In genomic region chr9:37527396-37528224, GRCm38 (mm10) we compare ENCODE assay signal across 8 mouse cellular contexts. TPM values are rescaled to one million over a fixed set of nuclear protein-coding genes. Genes with fewer than 3 reads are reported as not detected.
DNase-seq lines count a peak whose midpoint lies in the region; ATAC-seq lines count a peak whose summit lies in the region.

TSS of gene Esam (plus strand) at chr9:37528078.

- H3K4me1 ChIP-seq in intestine, embryonic 14.5 days (replicated peaks; ENCODE audit: control insufficient read depth, insufficient read depth, low read length) = peaks cover 12% of the 10 kb centered on the region; the same call in 1 of the 2 replicates
- peaks cover 17% of the 10 kb centered on the region for H3K4me1 ChIP-seq in limb, embryonic 11.5 days (ENCODE audit: control insufficient read depth, insufficient read depth, low read length)
- peaks cover 34% of the 10 kb centered on the region for H3K4me1 ChIP-seq in midbrain, embryonic 12.5 days

- peaks cover 3% of the 10 kb centered on the region; the same call in 1 of the 2 replicates for H3K9me3 ChIP-seq in intestine, embryonic 14.5 days (ENCODE audit: control insufficient read depth, low read length)
- no peaks in the 10 kb centered on the region for H3K9me3 ChIP-seq in limb, embryonic 11.5 days (ENCODE audit: control insufficient read depth, low read length)
- H3K9me3 ChIP-seq in midbrain, embryonic 12.5 days = no peaks in the 10 kb centered on the region

- H3K27me3 ChIP-seq in intestine, embryonic 14.5 days (replicated peaks; ENCODE audit: control insufficient read depth, insufficient read depth, low read length) = peaks cover 56% of the 10 kb centered on the region
- H3K27me3 ChIP-seq in limb, embryonic 11.5 days (ENCODE audit: control insufficient read depth, insufficient read depth, low read length) = peaks cover 60% of the 10 kb centered on the region
- H3K27me3 ChIP-seq in midbrain, embryonic 12.5 days = peaks cover 74% of the 10 kb centered on the region

- H3K4me2 ChIP-seq in intestine, embryonic 14.5 days (ENCODE audit: low read length) = peak within 1 kb of the TSS; percentile 13
- peak within 1 kb of the TSS; percentile 32 for H3K4me2 ChIP-seq in limb, embryonic 11.5 days (ENCODE audit: low read depth, severe bottlenecking)
- 0 out of 2 replicates have a peak within 1 kb of the TSS, but pooled peaks have one; percentile 22 for H3K4me2 ChIP-seq in midbrain, embryonic 12.5 days (replicated peaks)

- no peak for ATAC-seq in intestine, embryonic 14.5 days (replicated peaks; ENCODE audit: low FRiP score, low TSS enrichment, low read depth)
- no peak for ATAC-seq in limb, embryonic 11.5 days (ENCODE audit: insufficient number of reproducible peaks, low FRiP score, low TSS enrichment, low read depth)
- ATAC-seq in midbrain, embryonic 12.5 days (ENCODE audit: low FRiP score, low read depth) = 0 out of 2 replicates have a peak, but pooled peaks have one; percentile 12

- peak within 1 kb of the TSS; percentile 36; the same call in 1 of the 2 replicates for H3K27ac ChIP-seq in intestine, embryonic 14.5 days (ENCODE audit: low read depth)
- no peak within 1 kb of the TSS for H3K27ac ChIP-seq in limb, embryonic 11.5 days (replicated peaks; ENCODE audit: low read depth, low read length)
- no peak within 1 kb of the TSS for H3K27ac ChIP-seq in midbrain, embryonic 12.5 days (replicated peaks)

- no peak within 1 kb of the TSS for H3K9ac ChIP-seq in intestine, embryonic 14.5 days (ENCODE audit: low read length)
- no peak within 1 kb of the TSS for H3K9ac ChIP-seq in limb, embryonic 11.5 days (ENCODE audit: low read length)
- no peak within 1 kb of the TSS for H3K9ac ChIP-seq in midbrain, embryonic 12.5 days (replicated peaks)

- peak within 1 kb of the TSS; percentile 16 for H3K4me3 ChIP-seq in intestine, embryonic 14.5 days (ENCODE audit: low read depth, low read length)
- H3K4me3 ChIP-seq in limb, embryonic 11.5 days (ENCODE audit: low read depth, low read length) = peak within 1 kb of the TSS; percentile 12; the same call in 1 of the 2 replicates
- H3K4me3 ChIP-seq in midbrain, embryonic 12.5 days = peak within 1 kb of the TSS; percentile 2; the same call in 1 of the 2 replicates

- peaks cover 26% of the 10 kb centered on the region for H3K36me3 ChIP-seq in intestine, embryonic 14.5 days (ENCODE audit: control insufficient read depth, insufficient read depth, low read length)
- no peaks in the 10 kb centered on the region; the same call in 1 of the 2 replicates for H3K36me3 ChIP-seq in limb, embryonic 11.5 days (ENCODE audit: control insufficient read depth, insufficient read depth, low read length)
- peaks cover 18% of the 10 kb centered on the region for H3K36me3 ChIP-seq in midbrain, embryonic 12.5 days

- 11% methylated on average over 41 of the region's 41 CpGs for WGBS in intestine, embryonic 14.5 days
- 2% methylated on average over 41 of the region's 41 CpGs for WGBS in limb, embryonic 11.5 days
- WGBS in midbrain, embryonic 12.5 days = 3% methylated on average over 41 of the region's 41 CpGs

- peak; percentile 24 to 31 for DNase-seq in cerebellum, adult 18-20 months
- no peak for DNase-seq in cerebellum, adult 8-10 months
- peak; percentile 28 to 43 for DNase-seq in cerebellum, postnatal 14 days
- peak in 1 of 2 experiments; percentile 46 for DNase-seq in gastrocnemius, postnatal 4 days (ENCODE audit: low spot score in 2 of 2)
- no peak for DNase-seq in intestine, embryonic 14.5 days (ENCODE audit: low spot score)
- peak; percentile 47 for DNase-seq in limb, embryonic 11.5 days (ENCODE audit: low spot score)
- DNase-seq in yolk sac, embryonic 10.5 days (ENCODE audit: low spot score) = peak; percentile 68

RNA-seq across cellular contexts. Expression of gene Esam, which starts in this region (rescaled TPM):
- total RNA-seq in gastrocnemius, postnatal 4 days (2021) = 10 to 100 TPM; 50.7 to 55.3 TPM
- 47.2 and 50.4 TPM in 2 replicates for polyA plus RNA-seq in intestine, embryonic 14.5 days (2014; fragmentation: Nextera tagmentation; extraction: Ambion mirVana)
- 27.4 and 30.4 TPM in 2 replicates for polyA plus RNA-seq in limb, embryonic 11.5 days (2014; fragmentation: Nextera tagmentation; extraction: Ambion mirVana)
- 29.3 and 30.2 TPM in 2 replicates for polyA plus RNA-seq in midbrain, embryonic 12.5 days (2016; fragmentation: Nextera tagmentation; extraction: Ambion mirVana)

Comparison
In these comparisons a context has a peak if more than half of its experiments do, and no peak if none do; other contexts are left out.
1. DNase-seq: peak in cerebellum, adult 18-20 months (2 of 2), cerebellum, postnatal 14 days (2 of 2), limb, embryonic 11.5 days (single experiment) and yolk sac, embryonic 10.5 days (single experiment); none in cerebellum, adult 8-10 months (single experiment) and intestine, embryonic 14.5 days (single experiment).
2. Peak in every context shown above with its lines, with median percentiles within 50 percentile points of each other: H3K4me2 ChIP-seq and H3K4me3 ChIP-seq.